Mouse (Mus musculus): ENCODE results near the gene 2310009B15Rik. TPM values are rescaled to one million over a fixed set of nuclear protein-coding genes. Genes with fewer than 3 reads are reported as not detected.

2310009B15Rik gene
- polyA plus RNA-seq, 1 experiment from 2014 or later, result 34.7 TPM

GRCm38 (mm10) chr1:138839809-138840430 is 16.7 kb downstream of the 2310009B15Rik start:
- no peak overlapping the region for H3K4me3 ChIP-seq (ENCODE audit: low read depth, low read length)
- 4% methylated on average over 14 of the region's 16 CpGs for WGBS

GRCm38 (mm10) chr1:138839291-138839690 is 17.4 kb downstream of the 2310009B15Rik start:
- peaks cover 13% of the 10 kb centered on the region for H3K4me1 ChIP-seq (ENCODE audit: control insufficient read depth, insufficient read depth, low read length)
- DNase-seq (ENCODE audit: low spot score) (no peak), ATAC-seq (ENCODE audit: low read depth) (no peak)
- no peak overlapping the region for H3K4me3 ChIP-seq (ENCODE audit: low read depth, low read length)
- no peak overlapping the region for H3K4me2 ChIP-seq (ENCODE audit: low read depth, low read length)
- peaks cover 96% of the 10 kb centered on the region for H3K27me3 ChIP-seq (replicated peaks; ENCODE audit: control insufficient read depth, insufficient read depth, low read length)
- H3K36me3 ChIP-seq (ENCODE audit: control insufficient read depth, insufficient read depth, low read length), result no peaks in the 10 kb centered on the region
- H3K9ac ChIP-seq (ENCODE audit: low read depth, low read length), result no peak overlapping the region
- 11% methylated on average over 2 of the region's 2 CpGs for WGBS
- H3K27ac ChIP-seq (replicated peaks; ENCODE audit: low read depth, low read length), result no peak overlapping the region
- no peaks in the 10 kb centered on the region for H3K9me3 ChIP-seq (ENCODE audit: control insufficient read depth, low read length)

More at GRCm38 (mm10) chr1:138839809-138840430, 16.7 kb downstream of the 2310009B15Rik start:
- Histone ChIP-seq H3K36me3 (ENCODE audit: control insufficient read depth, insufficient read depth, low read length) (no peaks in the 10 kb centered on the region), H3K4me2 (ENCODE audit: low read depth, low read length) (no peak overlapping the region), H3K9ac (ENCODE audit: low read depth, low read length) (no peak overlapping the region), H3K27ac (replicated peaks; ENCODE audit: low read depth, low read length) (no peak overlapping the region), H3K27me3 (replicated peaks; ENCODE audit: control insufficient read depth, insufficient read depth, low read length) (peaks cover 96% of the 10 kb centered on the region), H3K9me3 (ENCODE audit: control insufficient read depth, low read length) (no peaks in the 10 kb centered on the region), H3K4me1 (ENCODE audit: control insufficient read depth, insufficient read depth, low read length) (peaks cover 13% of the 10 kb centered on the region)
- DNase-seq (ENCODE audit: low spot score) (no peak), ATAC-seq (ENCODE audit: low read depth) (no peak)

GRCm38 (mm10) chr1:138837786-138838743 is 18.6 kb downstream of the 2310009B15Rik start:
- H3K4me2 ChIP-seq (ENCODE audit: low read depth, low read length), result peak overlapping the region; percentile 23; the same call in 1 of the 2 replicates
- H3K27ac ChIP-seq (replicated peaks; ENCODE audit: low read depth, low read length), result no peak overlapping the region
- no peaks in the 10 kb centered on the region for H3K36me3 ChIP-seq (ENCODE audit: control insufficient read depth, insufficient read depth, low read length)
- 10% methylated on average over 27 of the region's 27 CpGs for WGBS
- peaks cover 13% of the 10 kb centered on the region for H3K4me1 ChIP-seq (ENCODE audit: control insufficient read depth, insufficient read depth, low read length)
- no peaks in the 10 kb centered on the region for H3K9me3 ChIP-seq (ENCODE audit: control insufficient read depth, low read length)
- H3K27me3 ChIP-seq (replicated peaks; ENCODE audit: control insufficient read depth, insufficient read depth, low read length), result peaks cover 95% of the 10 kb centered on the region
- H3K4me3 ChIP-seq (ENCODE audit: low read depth, low read length), result peak overlapping the region; percentile 11; the same call in 1 of the 2 replicates
- ATAC-seq (ENCODE audit: low read depth) (no peak; the same call in 1 of the 2 replicates), DNase-seq (ENCODE audit: low spot score) (no peak)
- H3K9ac ChIP-seq (ENCODE audit: low read depth, low read length), result no peak overlapping the region

- Histone ChIP-seq H3K27me3 (replicated peaks; ENCODE audit: control insufficient read depth, insufficient read depth, low read length) (peaks cover 94% of the 10 kb centered on the region), H3K4me1 (ENCODE audit: control insufficient read depth, insufficient read depth, low read length) (peaks cover 6% of the 10 kb centered on the region; the same call in 1 of the 2 replicates), H3K36me3 (ENCODE audit: control insufficient read depth, insufficient read depth, low read length) (no peaks in the 10 kb centered on the region), H3K9ac (ENCODE audit: low read depth, low read length) (no peak overlapping the region), H3K4me3 (ENCODE audit: low read depth, low read length) (no peak overlapping the region), H3K4me2 (ENCODE audit: low read depth, low read length) (no peak overlapping the region), H3K9me3 (ENCODE audit: control insufficient read depth, low read length) (no peaks in the 10 kb centered on the region), H3K27ac (replicated peaks; ENCODE audit: low read depth, low read length) (no peak overlapping the region)
- DNase-seq (ENCODE audit: low spot score) (peak; percentile 82), ATAC-seq (ENCODE audit: low read depth) (no peak)
- 5% methylated on average over 3 of the region's 3 CpGs for WGBS
Measured at GRCm38 (mm10) chr1:138835355-138835900, 21.2 kb downstream of the 2310009B15Rik start.

- Histone ChIP-seq H3K27me3 (replicated peaks; ENCODE audit: control insufficient read depth, insufficient read depth, low read length) (peaks cover 54% of the 10 kb centered on the region), H3K27ac (replicated peaks; ENCODE audit: low read depth, low read length) (no peak overlapping the region), H3K9ac (ENCODE audit: low read depth, low read length) (0 out of 2 replicates have a peak overlapping the region, but pooled peaks have one; percentile 30), H3K9me3 (ENCODE audit: control insufficient read depth, low read length) (no peaks in the 10 kb centered on the region), H3K36me3 (ENCODE audit: control insufficient read depth, insufficient read depth, low read length) (no peaks in the 10 kb centered on the region), H3K4me2 (ENCODE audit: low read depth, low read length) (peak overlapping the region; percentile 60), H3K4me3 (ENCODE audit: low read depth, low read length) (peak overlapping the region; percentile 36), H3K4me1 (ENCODE audit: control insufficient read depth, insufficient read depth, low read length) (no peaks in the 10 kb centered on the region)
- WGBS, result under 1% methylated on average over 16 of the region's 16 CpGs
- ATAC-seq (ENCODE audit: low read depth), result no peak
- no peak for DNase-seq (ENCODE audit: low spot score)
Measured at GRCm38 (mm10) chr1:138831309-138831708, 25.3 kb downstream of the 2310009B15Rik start.

GRCm38 (mm10) chr1:138826841-138827240 is 29.8 kb downstream of the 2310009B15Rik start:
- Histone ChIP-seq H3K9me3 (ENCODE audit: control insufficient read depth, low read length) (no peaks in the 10 kb centered on the region), H3K4me2 (ENCODE audit: low read depth, low read length) (no peak overlapping the region), H3K27ac (replicated peaks; ENCODE audit: low read depth, low read length) (no peak overlapping the region), H3K4me3 (ENCODE audit: low read depth, low read length) (no peak overlapping the region), H3K9ac (ENCODE audit: low read depth, low read length) (no peak overlapping the region), H3K4me1 (ENCODE audit: control insufficient read depth, insufficient read depth, low read length) (no peaks in the 10 kb centered on the region), H3K27me3 (replicated peaks; ENCODE audit: control insufficient read depth, insufficient read depth, low read length) (peaks cover 10% of the 10 kb centered on the region), H3K36me3 (ENCODE audit: control insufficient read depth, insufficient read depth, low read length) (no peaks in the 10 kb centered on the region)
- DNase-seq (ENCODE audit: low spot score) (no peak), ATAC-seq (ENCODE audit: low read depth) (no peak)
- WGBS, result 28% methylated on average over 6 of the region's 6 CpGs

DNA sequence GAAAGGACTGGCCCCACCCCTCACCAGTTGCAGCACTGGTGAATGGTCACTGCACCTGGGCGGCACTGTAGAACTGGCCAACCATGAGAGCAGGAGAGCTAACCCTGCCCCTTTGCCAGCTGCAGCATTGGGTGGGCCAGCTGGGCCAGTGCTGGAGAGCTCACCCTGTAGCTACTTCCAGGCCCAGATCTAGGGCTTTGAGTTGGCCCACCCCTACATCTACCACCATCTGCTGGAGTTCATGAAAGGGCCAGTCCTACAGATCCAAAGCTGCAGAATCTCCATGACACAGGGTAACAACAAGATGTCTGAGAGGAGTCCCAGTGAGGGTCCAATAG is 33.7 kb downstream of the 2310009B15Rik start:
- no peaks in the 10 kb centered on the region for H3K4me1 ChIP-seq (ENCODE audit: control insufficient read depth, insufficient read depth, low read length)
- H3K4me3 ChIP-seq (ENCODE audit: low read depth, low read length), result no peak overlapping the region
- H3K4me2 ChIP-seq (ENCODE audit: low read depth, low read length), result no peak overlapping the region
- H3K27me3 ChIP-seq (replicated peaks; ENCODE audit: control insufficient read depth, insufficient read depth, low read length), result no peaks in the 10 kb centered on the region
- H3K36me3 ChIP-seq (ENCODE audit: control insufficient read depth, insufficient read depth, low read length), result no peaks in the 10 kb centered on the region
- no peak overlapping the region for H3K9ac ChIP-seq (ENCODE audit: low read depth, low read length)
- WGBS, result 92% methylated on average over 1 of the region's 1 CpGs
- ATAC-seq (ENCODE audit: low read depth) (no peak), DNase-seq (ENCODE audit: low spot score) (no peak)
- H3K9me3 ChIP-seq (ENCODE audit: control insufficient read depth, low read length), result no peaks in the 10 kb centered on the region
- no peak overlapping the region for H3K27ac ChIP-seq (replicated peaks; ENCODE audit: low read depth, low read length)

DNA sequence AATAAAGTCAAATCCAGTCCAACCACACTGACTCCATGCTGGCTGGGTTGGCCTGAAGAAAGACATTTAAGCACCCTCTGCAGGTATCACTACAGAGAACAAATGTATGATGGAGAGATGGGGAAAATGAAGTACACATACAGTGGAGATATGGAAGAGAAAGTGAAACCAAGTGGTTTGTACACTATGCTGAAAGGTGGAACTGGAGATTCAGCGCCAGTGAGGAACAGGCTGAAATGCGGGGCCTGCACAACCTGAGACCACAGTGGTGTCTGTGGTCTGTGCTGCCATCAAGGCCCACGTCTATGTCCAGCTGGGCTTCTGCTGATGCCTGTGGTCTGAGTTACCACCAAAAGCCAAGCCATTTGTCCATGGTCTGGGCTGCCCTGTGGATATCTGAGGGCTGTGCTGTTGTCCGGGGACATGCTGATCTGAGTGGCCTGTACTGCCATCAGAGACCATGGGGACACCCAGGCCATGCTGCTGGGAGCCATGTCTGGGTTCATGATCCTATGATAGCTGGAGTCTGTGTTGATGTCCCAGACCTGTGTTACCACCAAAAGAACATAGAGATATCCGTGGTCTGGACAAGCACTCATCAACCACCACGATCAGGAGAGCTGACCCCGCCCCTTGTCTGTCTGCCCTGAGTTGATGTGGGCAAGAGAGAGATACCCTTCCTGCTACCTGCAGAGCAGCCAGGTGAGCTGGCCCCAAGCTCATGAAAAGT is 34.2 kb downstream of the 2310009B15Rik start:
- no peak for ATAC-seq (ENCODE audit: low read depth)
- DNase-seq (ENCODE audit: low spot score), result no peak
- WGBS, result 96% methylated on average over 7 of the region's 7 CpGs

More for the DNA sequence above, 34.2 kb downstream of the 2310009B15Rik start:
- no peaks in the 10 kb centered on the region for H3K36me3 ChIP-seq (ENCODE audit: control insufficient read depth, insufficient read depth, low read length)
- no peak overlapping the region for H3K27ac ChIP-seq (replicated peaks; ENCODE audit: low read depth, low read length)
- H3K9ac ChIP-seq (ENCODE audit: low read depth, low read length), result no peak overlapping the region
- H3K27me3 ChIP-seq (replicated peaks; ENCODE audit: control insufficient read depth, insufficient read depth, low read length), result no peaks in the 10 kb centered on the region
- H3K4me1 ChIP-seq (ENCODE audit: control insufficient read depth, insufficient read depth, low read length), result no peaks in the 10 kb centered on the region
- H3K9me3 ChIP-seq (ENCODE audit: control insufficient read depth, low read length), result no peaks in the 10 kb centered on the region
- no peak overlapping the region for H3K4me2 ChIP-seq (ENCODE audit: low read depth, low read length)
- H3K4me3 ChIP-seq (ENCODE audit: low read depth, low read length), result no peak overlapping the region

Data from embryonic facial prominence, embryonic 14.5 days (tissue).